Mouse (Mus musculus): ENCODE results near the gene Dmgdh. TPM values are rescaled to one million over a fixed set of nuclear protein-coding genes. Genes with fewer than 3 reads are reported as not detected.

The Dmgdh gene
- polyA plus RNA-seq, 1 experiment from 2014 or later = not detected

- Histone ChIP-seq H3K27ac (ENCODE audit: low read length) (no peak overlapping the region), H3K4me3 (ENCODE audit: low read length) (no peak overlapping the region), H3K27me3 (ENCODE audit: control insufficient read depth, insufficient read depth, low read depth, low read length) (no peaks in the 10 kb centered on the region), H3K4me2 (ENCODE audit: low read depth, low read length) (no peak overlapping the region), H3K36me3 (ENCODE audit: control insufficient read depth, insufficient read depth, low read length) (no peaks in the 10 kb centered on the region), H3K9ac (ENCODE audit: low read length) (no peak overlapping the region), H3K4me1 (replicated peaks; ENCODE audit: control insufficient read depth, insufficient read depth, low read length) (no peaks in the 10 kb centered on the region), H3K9me3 (ENCODE audit: control insufficient read depth, low read length) (no peaks in the 10 kb centered on the region)
- WGBS = 79% methylated on average over 1 of the region's 1 CpGs
- ATAC-seq (ENCODE audit: low read depth) = no peak
Measured at GRCm38 (mm10) chr13:93690821-93691220, 16.6 kb downstream of the Dmgdh start.

- H3K4me3 ChIP-seq (ENCODE audit: low read length) = no peak overlapping the region
- H3K27me3 ChIP-seq (ENCODE audit: control insufficient read depth, insufficient read depth, low read depth, low read length) = no peaks in the 10 kb centered on the region
- no peak overlapping the region for H3K4me2 ChIP-seq (ENCODE audit: low read depth, low read length)
- no peak overlapping the region for H3K9ac ChIP-seq (ENCODE audit: low read length)
- ATAC-seq (ENCODE audit: low read depth) = no peak
- H3K27ac ChIP-seq (ENCODE audit: low read length) = no peak overlapping the region
- no peaks in the 10 kb centered on the region for H3K4me1 ChIP-seq (replicated peaks; ENCODE audit: control insufficient read depth, insufficient read depth, low read length)
- H3K36me3 ChIP-seq (ENCODE audit: control insufficient read depth, insufficient read depth, low read length) = no peaks in the 10 kb centered on the region
- no peaks in the 10 kb centered on the region for H3K9me3 ChIP-seq (ENCODE audit: control insufficient read depth, low read length)
- WGBS = 51% methylated on average over 6 of the region's 6 CpGs
Measured at GRCm38 (mm10) chr13:93698866-93699265, 24.6 kb downstream of the Dmgdh start.

- Histone ChIP-seq H3K9ac (ENCODE audit: low read length) (no peak overlapping the region), H3K4me3 (ENCODE audit: low read length) (no peak overlapping the region), H3K4me1 (replicated peaks; ENCODE audit: control insufficient read depth, insufficient read depth, low read length) (no peaks in the 10 kb centered on the region), H3K4me2 (ENCODE audit: low read depth, low read length) (no peak overlapping the region), H3K27ac (ENCODE audit: low read length) (0 out of 2 replicates have a peak overlapping the region, but pooled peaks have one; percentile 48), H3K36me3 (ENCODE audit: control insufficient read depth, insufficient read depth, low read length) (no peaks in the 10 kb centered on the region), H3K9me3 (ENCODE audit: control insufficient read depth, low read length) (no peaks in the 10 kb centered on the region), H3K27me3 (ENCODE audit: control insufficient read depth, insufficient read depth, low read depth, low read length) (no peaks in the 10 kb centered on the region)
- WGBS = 54% methylated on average over 4 of the region's 4 CpGs
- peak; percentile 72 for ATAC-seq (ENCODE audit: low read depth)
Measured at GRCm38 (mm10) chr13:93705697-93706096, 31.5 kb downstream of the Dmgdh start.

- H3K36me3 ChIP-seq (ENCODE audit: control insufficient read depth, insufficient read depth, low read length) = no peaks in the 10 kb centered on the region
- ATAC-seq (ENCODE audit: low read depth) = no peak
- H3K4me1 ChIP-seq (replicated peaks; ENCODE audit: control insufficient read depth, insufficient read depth, low read length) = no peaks in the 10 kb centered on the region
- H3K4me3 ChIP-seq (ENCODE audit: low read length) = no peak overlapping the region
- no peak overlapping the region for H3K27ac ChIP-seq (ENCODE audit: low read length)
- H3K4me2 ChIP-seq (ENCODE audit: low read depth, low read length) = no peak overlapping the region
- no peaks in the 10 kb centered on the region for H3K27me3 ChIP-seq (ENCODE audit: control insufficient read depth, insufficient read depth, low read depth, low read length)
- H3K9me3 ChIP-seq (ENCODE audit: control insufficient read depth, low read length) = no peaks in the 10 kb centered on the region
- WGBS = 56% methylated on average over 4 of the region's 4 CpGs
- no peak overlapping the region for H3K9ac ChIP-seq (ENCODE audit: low read length)
Measured at GRCm38 (mm10) chr13:93707271-93707670, 33.0 kb downstream of the Dmgdh start.

- 77% methylated on average over 4 of the region's 4 CpGs for WGBS
- H3K27me3 ChIP-seq (ENCODE audit: control insufficient read depth, insufficient read depth, low read depth, low read length) = no peaks in the 10 kb centered on the region
- H3K36me3 ChIP-seq (ENCODE audit: control insufficient read depth, insufficient read depth, low read length) = no peaks in the 10 kb centered on the region
- no peak overlapping the region for H3K4me3 ChIP-seq (ENCODE audit: low read length)
- H3K9me3 ChIP-seq (ENCODE audit: control insufficient read depth, low read length) = no peaks in the 10 kb centered on the region
- no peak overlapping the region for H3K4me2 ChIP-seq (ENCODE audit: low read depth, low read length)
- ATAC-seq (ENCODE audit: low read depth) = no peak
- H3K27ac ChIP-seq (ENCODE audit: low read length) = no peak overlapping the region
- H3K4me1 ChIP-seq (replicated peaks; ENCODE audit: control insufficient read depth, insufficient read depth, low read length) = no peaks in the 10 kb centered on the region
- H3K9ac ChIP-seq (ENCODE audit: low read length) = no peak overlapping the region
Measured at GRCm38 (mm10) chr13:93710325-93710724, 36.1 kb downstream of the Dmgdh start.

GRCm38 (mm10) chr13:93711226-93711625 lies 37.0 kb downstream of the Dmgdh start:
- H3K4me3 ChIP-seq (ENCODE audit: low read length) = no peak overlapping the region
- H3K4me2 ChIP-seq (ENCODE audit: low read depth, low read length) = no peak overlapping the region
- H3K27me3 ChIP-seq (ENCODE audit: control insufficient read depth, insufficient read depth, low read depth, low read length) = no peaks in the 10 kb centered on the region
- ATAC-seq (ENCODE audit: low read depth) = no peak
- no peaks in the 10 kb centered on the region for H3K9me3 ChIP-seq (ENCODE audit: control insufficient read depth, low read length)
- H3K9ac ChIP-seq (ENCODE audit: low read length) = no peak overlapping the region
- H3K27ac ChIP-seq (ENCODE audit: low read length) = no peak overlapping the region
- H3K36me3 ChIP-seq (ENCODE audit: control insufficient read depth, insufficient read depth, low read length) = no peaks in the 10 kb centered on the region
- no peaks in the 10 kb centered on the region for H3K4me1 ChIP-seq (replicated peaks; ENCODE audit: control insufficient read depth, insufficient read depth, low read length)
- WGBS = 81% methylated on average over 4 of the region's 4 CpGs

- ATAC-seq (ENCODE audit: low read depth) = no peak
- H3K27me3 ChIP-seq (ENCODE audit: control insufficient read depth, insufficient read depth, low read depth, low read length) = no peaks in the 10 kb centered on the region
- 91% methylated on average over 4 of the region's 4 CpGs for WGBS
Measured at GRCm38 (mm10) chr13:93712362-93712761, 38.1 kb downstream of the Dmgdh start.

GRCm38 (mm10) chr13:93713826-93714225 lies 39.6 kb downstream of the Dmgdh start:
- no peak overlapping the region for H3K9ac ChIP-seq (ENCODE audit: low read length)
- H3K27ac ChIP-seq (ENCODE audit: low read length) = no peak overlapping the region
- H3K9me3 ChIP-seq (ENCODE audit: control insufficient read depth, low read length) = no peaks in the 10 kb centered on the region
- H3K4me2 ChIP-seq (ENCODE audit: low read depth, low read length) = no peak overlapping the region
- H3K27me3 ChIP-seq (ENCODE audit: control insufficient read depth, insufficient read depth, low read depth, low read length) = no peaks in the 10 kb centered on the region
- no peaks in the 10 kb centered on the region for H3K4me1 ChIP-seq (replicated peaks; ENCODE audit: control insufficient read depth, insufficient read depth, low read length)
- H3K4me3 ChIP-seq (ENCODE audit: low read length) = no peak overlapping the region
- no peak for ATAC-seq (ENCODE audit: low read depth)
- no peaks in the 10 kb centered on the region for H3K36me3 ChIP-seq (ENCODE audit: control insufficient read depth, insufficient read depth, low read length)
- 87% methylated on average over 3 of the region's 3 CpGs for WGBS

More at GRCm38 (mm10) chr13:93712362-93712761, 38.1 kb downstream of the Dmgdh start:
- Histone ChIP-seq H3K4me3 (ENCODE audit: low read length) (no peak overlapping the region), H3K4me1 (replicated peaks; ENCODE audit: control insufficient read depth, insufficient read depth, low read length) (no peaks in the 10 kb centered on the region), H3K36me3 (ENCODE audit: control insufficient read depth, insufficient read depth, low read length) (no peaks in the 10 kb centered on the region), H3K9ac (ENCODE audit: low read length) (no peak overlapping the region), H3K4me2 (ENCODE audit: low read depth, low read length) (no peak overlapping the region), H3K9me3 (ENCODE audit: control insufficient read depth, low read length) (no peaks in the 10 kb centered on the region), H3K27ac (ENCODE audit: low read length) (no peak overlapping the region)

GRCm38 (mm10) chr13:93717113-93717512 lies 42.9 kb downstream of the Dmgdh start:
- ATAC-seq (ENCODE audit: low read depth) = no peak
- H3K9ac ChIP-seq (ENCODE audit: low read length) = no peak overlapping the region
- H3K27me3 ChIP-seq (ENCODE audit: control insufficient read depth, insufficient read depth, low read depth, low read length) = no peaks in the 10 kb centered on the region
- H3K27ac ChIP-seq (ENCODE audit: low read length) = no peak overlapping the region
- H3K4me3 ChIP-seq (ENCODE audit: low read length) = no peak overlapping the region
- WGBS = 51% methylated on average over 7 of the region's 7 CpGs
- no peaks in the 10 kb centered on the region for H3K36me3 ChIP-seq (ENCODE audit: control insufficient read depth, insufficient read depth, low read length)
- no peaks in the 10 kb centered on the region for H3K9me3 ChIP-seq (ENCODE audit: control insufficient read depth, low read length)
- H3K4me2 ChIP-seq (ENCODE audit: low read depth, low read length) = no peak overlapping the region
- H3K4me1 ChIP-seq (replicated peaks; ENCODE audit: control insufficient read depth, insufficient read depth, low read length) = no peaks in the 10 kb centered on the region

GRCm38 (mm10) chr13:93718948-93719347 lies 44.7 kb downstream of the Dmgdh start:
- under 1% methylated on average over 7 of the region's 7 CpGs for WGBS
- no peak overlapping the region for H3K27ac ChIP-seq (ENCODE audit: low read length)
- H3K4me2 ChIP-seq (ENCODE audit: low read depth, low read length) = 0 out of 2 replicates have a peak overlapping the region, but pooled peaks have one; percentile 9
- no peak for ATAC-seq (ENCODE audit: low read depth)
- no peaks in the 10 kb centered on the region for H3K4me1 ChIP-seq (replicated peaks; ENCODE audit: control insufficient read depth, insufficient read depth, low read length)
- no peaks in the 10 kb centered on the region for H3K36me3 ChIP-seq (ENCODE audit: control insufficient read depth, insufficient read depth, low read length)
- no peaks in the 10 kb centered on the region for H3K27me3 ChIP-seq (ENCODE audit: control insufficient read depth, insufficient read depth, low read depth, low read length)
- 0 out of 2 replicates have a peak overlapping the region, but pooled peaks have one; percentile 18 for H3K9ac ChIP-seq (ENCODE audit: low read length)
- H3K9me3 ChIP-seq (ENCODE audit: control insufficient read depth, low read length) = no peaks in the 10 kb centered on the region
- H3K4me3 ChIP-seq (ENCODE audit: low read length) = 0 out of 2 replicates have a peak overlapping the region, but pooled peaks have one; percentile 6
